Mouse (Mus musculus) lung, embryonic 14.5 days (tissue): Measurements from ENCODE around the gene Rundc1. TPM values are rescaled to one million over a fixed set of nuclear protein-coding genes. Genes with fewer than 3 reads are reported as not detected.
A peak's percentile ranks its signal among the peaks of the same experiment; 100 is the strongest.

Experiments used
- ATAC-seq: fragments of 200-750 bp; cut with Nextera tagmentation; 2 replicates; pipeline ENCODE4 v1.8.0; 2017; ENCODE audit warnings: mild to moderate bottlenecking, moderate TSS enrichment, moderate library complexity; ENCODE audit not compliant: insufficient read depth
- DNase-seq: peaks from one replicate; pipeline ENCODE4 v3.0.0-alpha.2; 2015
- H3K27ac ChIP-seq: fragments of 300-500 bp; sonication (generic); 2 replicates; pipeline ENCODE4 v1.5.1; 2014; ENCODE audit warnings: low read depth, mild to moderate bottlenecking, moderate library complexity
- H3K27me3 ChIP-seq: fragments of 300-500 bp; sonication (generic); 2 replicates; pipeline ENCODE4 v1.6.1; 2014; ENCODE audit warnings: low read length, control low read depth; ENCODE audit not compliant: insufficient read depth
- H3K36me3 ChIP-seq: fragments of 300-500 bp; sonication (generic); 2 replicates; pipeline ENCODE4 v1.6.1; 2014; ENCODE audit warnings: control low read depth; ENCODE audit not compliant: insufficient read depth
- H3K4me1 ChIP-seq: fragments of 300-500 bp; sonication (generic); 2 replicates; pipeline ENCODE4 v1.6.1; 2014; ENCODE audit warnings: antibody characterized with exemption, control low read depth; ENCODE audit not compliant: insufficient read depth
- H3K4me2 ChIP-seq: fragments of 300-500 bp; sonication (generic); 2 replicates; pipeline ENCODE4 v1.6.1; 2014; ENCODE audit warnings: mild to moderate bottlenecking
- H3K4me3 ChIP-seq: fragments of 300-500 bp; sonication (generic); 2 replicates; pipeline ENCODE4 v1.5.1; 2014; ENCODE audit warnings: low read depth, low read length
- H3K9ac ChIP-seq: fragments of 300-500 bp; sonication (generic); 2 replicates; pipeline ENCODE4 v1.6.1; 2014
- H3K9me3 ChIP-seq: fragments of 300-500 bp; sonication (generic); 2 replicates; pipeline ENCODE4 v1.6.1; 2016; ENCODE audit warnings: low read depth, low read length, control low read depth
- CTCF ChIP-seq: IDR thresholded peaks from 2 replicates; pipeline ENCODE4 v1.5.1; 2016; ENCODE audit warnings: antibody characterized with exemption, low read depth
- WGBS: fragments of 180-500 bp; shearing (Covaris S2); extraction: QIAGEN DNeasy Blood & Tissue Kit; methylation state at CpG from one replicate; pipeline ENCODE4 v1.1.7; 2014; 5-methylcytosine and 5-hydroxymethylcytosine counted together
- polyA plus RNA-seq: library from polyadenylated mRNA; unstranded; fragments of >200 nt; fragmentation: Nextera tagmentation; extraction: Ambion mirVana; gene quantifications from 2 replicates; pipeline ENCODE4 v1.2.1, GENCODE M21; 2014

Rundc1 gene
- polyA plus RNA-seq, 1 experiment from 2014 or later: 17.4 TPM

GRCm38 (mm10) chr11:101417101-101417855 lies 7.6 kb upstream of the Rundc1 start, which contains the start of gene Aarsd1:
Gene Aarsd1, minus strand, starts transcription at chr11:101417615.
- H3K4me3 ChIP-seq: peak within 1 kb of the TSS; percentile 88
- peak within 1 kb of the TSS; percentile 71 for H3K4me2 ChIP-seq
- 0 out of 2 replicates have a peak, but pooled peaks cover 3% of the 10 kb centered on the region for H3K4me1 ChIP-seq
- ATAC-seq (peak; percentile 84), DNase-seq (peak; percentile 94)
- TF ChIP-seq CTCF: no peak
- peak within 1 kb of the TSS; percentile 85 for H3K9ac ChIP-seq
- H3K9me3 ChIP-seq: no peaks in the 10 kb centered on the region
- under 1% methylated on average over 45 of the region's 45 CpGs for WGBS
- peak within 1 kb of the TSS; percentile 65; the same call in 1 of the 2 replicates for H3K27ac ChIP-seq
- H3K36me3 ChIP-seq: peaks cover 18% of the 10 kb centered on the region
- H3K27me3 ChIP-seq: no peaks in the 10 kb centered on the region

- H3K27me3 ChIP-seq: no peaks in the 10 kb centered on the region
- H3K9me3 ChIP-seq: no peaks in the 10 kb centered on the region
- no peak overlapping the region for H3K4me3 ChIP-seq
- no peak for ATAC-seq
- no peak for DNase-seq
- WGBS: 55% methylated on average over 6 of the region's 6 CpGs
- H3K9ac ChIP-seq: no peak overlapping the region
- H3K4me2 ChIP-seq: no peak overlapping the region
- H3K36me3 ChIP-seq: peaks cover 6% of the 10 kb centered on the region
- H3K27ac ChIP-seq: no peak overlapping the region
- no peak for TF ChIP-seq CTCF
- H3K4me1 ChIP-seq: peaks cover 6% of the 10 kb centered on the region; the same call in 1 of the 2 replicates
Measured at GRCm38 (mm10) chr11:101418991-101419390, 5.9 kb upstream of the Rundc1 start.

- Histone ChIP-seq H3K36me3 (peaks cover 4% of the 10 kb centered on the region; the same call in 1 of the 2 replicates), H3K9me3 (no peaks in the 10 kb centered on the region), H3K27me3 (no peaks in the 10 kb centered on the region), H3K27ac (no peak overlapping the region), H3K4me3 (no peak overlapping the region), H3K4me2 (no peak overlapping the region), H3K4me1 (peaks cover 6% of the 10 kb centered on the region; the same call in 1 of the 2 replicates), H3K9ac (no peak overlapping the region)
- 40% methylated on average over 3 of the region's 3 CpGs for WGBS
- ATAC-seq: no peak
- peak; percentile 39 for DNase-seq
- peak; percentile 37; the same call in 1 of the 2 replicates for TF ChIP-seq CTCF
Measured at GRCm38 (mm10) chr11:101419610-101420009, 5.3 kb upstream of the Rundc1 start.

- Histone ChIP-seq H3K4me3 (no peak overlapping the region), H3K9ac (no peak overlapping the region), H3K27ac (no peak overlapping the region), H3K27me3 (no peaks in the 10 kb centered on the region), H3K36me3 (no peaks in the 10 kb centered on the region), H3K9me3 (no peaks in the 10 kb centered on the region), H3K4me1 (peaks cover 6% of the 10 kb centered on the region; the same call in 1 of the 2 replicates), H3K4me2 (no peak overlapping the region)
- no peak for TF ChIP-seq CTCF
- ATAC-seq (no peak), DNase-seq (no peak)
- 82% methylated on average over 5 of the region's 5 CpGs for WGBS
Measured at GRCm38 (mm10) chr11:101420148-101420547, 4.7 kb upstream of the Rundc1 start.

GRCm38 (mm10) chr11:101424105-101424851 lies 607 bp upstream of the Rundc1 start, which contains the start of gene Gm27029:
Gene Gm27029, minus strand, starts transcription at chr11:101424796.
- H3K27ac ChIP-seq: peak within 1 kb of the TSS; percentile 89
- H3K27me3 ChIP-seq: no peaks in the 10 kb centered on the region
- no peak for TF ChIP-seq CTCF
- peak within 1 kb of the TSS; percentile 78 for H3K9ac ChIP-seq
- H3K4me2 ChIP-seq: peak within 1 kb of the TSS; percentile 92
- ATAC-seq: peak; percentile 84
- DNase-seq: peak; percentile 44
- peaks cover 14% of the 10 kb centered on the region for H3K4me1 ChIP-seq
- WGBS: 4% methylated on average over 23 of the region's 23 CpGs
- H3K4me3 ChIP-seq: peak within 1 kb of the TSS; percentile 94
- no peaks in the 10 kb centered on the region for H3K9me3 ChIP-seq
- H3K36me3 ChIP-seq: 0 out of 2 replicates have a peak, but pooled peaks cover 3% of the 10 kb centered on the region

GRCm38 (mm10) chr11:101426165-101426564 lies 1.3 kb downstream of the Rundc1 start:
- Histone ChIP-seq H3K9me3 (no peaks in the 10 kb centered on the region), H3K27ac (no peak overlapping the region), H3K4me2 (peak overlapping the region; percentile 92), H3K36me3 (peaks cover 17% of the 10 kb centered on the region), H3K9ac (peak overlapping the region; percentile 78), H3K27me3 (no peaks in the 10 kb centered on the region), H3K4me3 (peak overlapping the region; percentile 94), H3K4me1 (peaks cover 14% of the 10 kb centered on the region)
- no peak for TF ChIP-seq CTCF
- 49% methylated on average over 8 of the region's 8 CpGs for WGBS
- peak; percentile 5 for DNase-seq
- no peak for ATAC-seq

- no peak for TF ChIP-seq CTCF
- Histone ChIP-seq H3K4me1 (peaks cover 4% of the 10 kb centered on the region), H3K36me3 (peaks cover 60% of the 10 kb centered on the region), H3K9ac (no peak overlapping the region), H3K4me3 (no peak overlapping the region), H3K27ac (no peak overlapping the region), H3K4me2 (no peak overlapping the region), H3K9me3 (no peaks in the 10 kb centered on the region), H3K27me3 (no peaks in the 10 kb centered on the region)
- 86% methylated on average over 9 of the region's 9 CpGs for WGBS
- DNase-seq: no peak
- ATAC-seq: no peak
Measured at GRCm38 (mm10) chr11:101431327-101431726, 6.4 kb downstream of the Rundc1 start.
